Mouse (Mus musculus): ENCODE measurements around the gene Arap1.

- TF ChIP-seq POLR2A (IDR thresholded peaks at IDR 0.05; ENCODE audit: low read depth, low read length): no peak
- no peak for TF ChIP-seq CTCF (IDR thresholded peaks at IDR 0.05; ENCODE audit: extremely low read depth, insufficient read depth, insufficient read length, insufficient replicate concordance)
Measured at GRCm38 (mm10) chr7:101437876-101438275, 90.0 kb downstream of the Arap1 start.
